Comparison of ENCODE assay signal across 8 mouse cellular contexts in the genomic region with DNA sequence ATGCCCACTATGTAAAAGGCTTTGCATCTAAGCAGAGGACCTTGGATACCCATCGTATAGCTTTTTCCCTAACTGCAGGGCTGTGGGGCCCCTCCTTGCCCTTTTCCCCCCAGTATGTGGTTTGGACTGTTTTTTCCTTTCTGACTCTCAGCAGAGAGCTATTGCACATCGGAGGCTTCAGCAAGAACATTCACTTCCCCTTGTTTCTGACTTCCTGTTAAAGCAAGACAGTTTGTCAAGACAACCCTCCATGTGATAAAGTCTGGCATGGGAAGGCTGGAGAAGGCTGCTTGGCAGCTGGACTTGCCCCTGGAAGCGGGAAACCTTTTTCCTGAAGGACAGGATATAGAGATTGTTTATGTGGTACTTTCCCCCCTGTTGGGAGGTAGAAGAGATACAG. TPM values are rescaled to one million over a fixed set of nuclear protein-coding genes. Genes with fewer than 3 reads are reported as not detected.
DNase-seq lines count a peak whose midpoint lies in the region; ATAC-seq and TF ChIP-seq lines count a peak whose summit lies in the region.

No protein-coding gene starts in this region.

- no peak for TF ChIP-seq CTCF in kidney, postnatal 0 days (IDR thresholded peaks at IDR 0.05; ENCODE audit: low read depth)

- H3K9me3 ChIP-seq in embryonic facial prominence, embryonic 14.5 days (ENCODE audit: control insufficient read depth, low read length), result no peaks in the 10 kb centered on the region
- no peaks in the 10 kb centered on the region for H3K9me3 ChIP-seq in embryonic facial prominence, embryonic 10.5 days
- no peaks in the 10 kb centered on the region for H3K9me3 ChIP-seq in kidney, postnatal 0 days (replicated peaks; ENCODE audit: low read length)
- no peaks in the 10 kb centered on the region for H3K9me3 ChIP-seq in hindbrain, embryonic 13.5 days
- H3K9me3 ChIP-seq in intestine, embryonic 15.5 days, result no peaks in the 10 kb centered on the region

- 86% methylated on average over 3 of the region's 3 CpGs for WGBS in embryonic facial prominence, embryonic 14.5 days
- WGBS in embryonic facial prominence, embryonic 10.5 days, result 90% methylated on average over 3 of the region's 3 CpGs
- 77% methylated on average over 3 of the region's 3 CpGs for WGBS in kidney, postnatal 0 days
- 87% methylated on average over 3 of the region's 3 CpGs for WGBS in hindbrain, embryonic 13.5 days
- 64% methylated on average over 3 of the region's 3 CpGs for WGBS in intestine, embryonic 15.5 days

- H3K4me1 ChIP-seq in embryonic facial prominence, embryonic 14.5 days (ENCODE audit: control insufficient read depth, insufficient read depth, low read length), result no peaks in the 10 kb centered on the region
- no peaks in the 10 kb centered on the region for H3K4me1 ChIP-seq in embryonic facial prominence, embryonic 10.5 days
- no peaks in the 10 kb centered on the region for H3K4me1 ChIP-seq in kidney, postnatal 0 days (replicated peaks; ENCODE audit: insufficient read depth, low read length)
- H3K4me1 ChIP-seq in hindbrain, embryonic 13.5 days (replicated peaks), result no peaks in the 10 kb centered on the region
- H3K4me1 ChIP-seq in intestine, embryonic 15.5 days (replicated peaks), result no peaks in the 10 kb centered on the region

- no peak overlapping the region for H3K27ac ChIP-seq in embryonic facial prominence, embryonic 14.5 days (replicated peaks; ENCODE audit: low read depth, low read length)
- no peak overlapping the region for H3K27ac ChIP-seq in embryonic facial prominence, embryonic 10.5 days (replicated peaks)
- peak overlapping the region; percentile 54; the same call in 1 of the 2 replicates for H3K27ac ChIP-seq in kidney, postnatal 0 days
- H3K27ac ChIP-seq in hindbrain, embryonic 13.5 days, result no peak overlapping the region
- no peak overlapping the region for H3K27ac ChIP-seq in intestine, embryonic 15.5 days

- H3K4me2 ChIP-seq in embryonic facial prominence, embryonic 14.5 days (ENCODE audit: low read depth, low read length), result no peak overlapping the region
- H3K4me2 ChIP-seq in kidney, postnatal 0 days (ENCODE audit: low read length), result no peak overlapping the region
- H3K4me2 ChIP-seq in hindbrain, embryonic 13.5 days, result no peak overlapping the region
- H3K4me2 ChIP-seq in intestine, embryonic 15.5 days (replicated peaks), result no peak overlapping the region

- no peaks in the 10 kb centered on the region for H3K27me3 ChIP-seq in embryonic facial prominence, embryonic 14.5 days (replicated peaks; ENCODE audit: control insufficient read depth, insufficient read depth, low read length)
- no peaks in the 10 kb centered on the region for H3K27me3 ChIP-seq in embryonic facial prominence, embryonic 10.5 days (replicated peaks; ENCODE audit: low read depth, poor library complexity, severe bottlenecking)
- no peaks in the 10 kb centered on the region for H3K27me3 ChIP-seq in kidney, postnatal 0 days (ENCODE audit: insufficient read depth, low read length)
- H3K27me3 ChIP-seq in hindbrain, embryonic 13.5 days, result no peaks in the 10 kb centered on the region
- no peaks in the 10 kb centered on the region for H3K27me3 ChIP-seq in intestine, embryonic 15.5 days (replicated peaks)

- H3K9ac ChIP-seq in embryonic facial prominence, embryonic 14.5 days (ENCODE audit: low read depth, low read length), result no peak overlapping the region
- H3K9ac ChIP-seq in kidney, postnatal 0 days (ENCODE audit: low read depth, low read length), result no peak overlapping the region
- no peak overlapping the region for H3K9ac ChIP-seq in hindbrain, embryonic 13.5 days
- no peak overlapping the region for H3K9ac ChIP-seq in intestine, embryonic 15.5 days

- ATAC-seq in embryonic facial prominence, embryonic 14.5 days (ENCODE audit: low read depth), result no peak
- no peak for ATAC-seq in kidney, postnatal 0 days (replicated peaks; ENCODE audit: low FRiP score, low read depth)
- ATAC-seq in monocyte, adult 5-6 weeks (replicated peaks; ENCODE audit: insufficient number of reproducible peaks, low FRiP score, low TSS enrichment, poor library complexity, severe bottlenecking), result peak; percentile 96
- no peak for ATAC-seq in hindbrain, embryonic 13.5 days (ENCODE audit: low FRiP score)
- ATAC-seq in intestine, embryonic 15.5 days, result no peak

- peak; percentile 5 for DNase-seq in embryonic facial prominence, embryonic 14.5 days (ENCODE audit: low spot score)
- no peak for DNase-seq in embryonic facial prominence, embryonic 10.5 days (ENCODE audit: low spot score)
- DNase-seq in c-Kit-positive CD71-negative TER-119-negative erythroid progenitor cells, embryonic 14.5 days (ENCODE audit: low read depth), result peak; percentile 38
- DNase-seq in kidney, postnatal 0 days (ENCODE audit: low spot score), result peak; percentile 40
- no peak for DNase-seq in urinary bladder, postnatal 36 days (ENCODE audit: low spot score in 2 of 2)

- peaks cover 73% of the 10 kb centered on the region for H3K36me3 ChIP-seq in embryonic facial prominence, embryonic 14.5 days (ENCODE audit: control insufficient read depth, insufficient read depth, low read length)
- peaks cover 86% of the 10 kb centered on the region for H3K36me3 ChIP-seq in embryonic facial prominence, embryonic 10.5 days (replicated peaks)
- H3K36me3 ChIP-seq in kidney, postnatal 0 days (ENCODE audit: insufficient read depth, low read length), result peaks cover 36% of the 10 kb centered on the region
- peaks cover 64% of the 10 kb centered on the region for H3K36me3 ChIP-seq in hindbrain, embryonic 13.5 days
- peaks cover 6% of the 10 kb centered on the region; the same call in 1 of the 2 replicates for H3K36me3 ChIP-seq in intestine, embryonic 15.5 days

- no peak overlapping the region for H3K4me3 ChIP-seq in embryonic facial prominence, embryonic 14.5 days (ENCODE audit: low read depth, low read length)
- H3K4me3 ChIP-seq in embryonic facial prominence, embryonic 10.5 days, result no peak overlapping the region
- H3K4me3 ChIP-seq in kidney, postnatal 0 days (replicated peaks; ENCODE audit: low read depth, low read length), result no peak overlapping the region
- no peak overlapping the region for H3K4me3 ChIP-seq in hindbrain, embryonic 13.5 days
- no peak overlapping the region for H3K4me3 ChIP-seq in intestine, embryonic 15.5 days (replicated peaks)

RNA-seq across cellular contexts. Expression of a gene that starts 37.9 kb away (rescaled TPM):
- polyA plus RNA-seq in embryonic facial prominence, embryonic 14.5 days (2014; fragmentation: Nextera tagmentation; extraction: Ambion mirVana), result not detected in 2 replicates
- polyA plus RNA-seq in embryonic facial prominence, embryonic 10.5 days (2016; fragmentation: Nextera tagmentation; extraction: Ambion mirVana), result 1.5 TPM in 1 of 2 replicates, not detected in the other
- polyA plus RNA-seq in kidney, postnatal 0 days (2015; fragmentation: Nextera tagmentation; extraction: Ambion mirVana), result not detected in 2 replicates
- total RNA-seq in monocyte, adult 5-6 weeks (2017), result not detected in 3 replicates
- not detected in 2 replicates for polyA plus RNA-seq in hindbrain, embryonic 13.5 days (2015; fragmentation: Nextera tagmentation; extraction: Ambion mirVana)
- not detected in 2 replicates for polyA plus RNA-seq in intestine, embryonic 15.5 days (2015; fragmentation: Nextera tagmentation; extraction: Ambion mirVana)

RNA-seq across cellular contexts. Expression of a gene that starts 37.9 kb away (rescaled TPM):
- 169 and 216 TPM in 2 replicates for polyA plus RNA-seq in embryonic facial prominence, embryonic 14.5 days (2014; fragmentation: Nextera tagmentation; extraction: Ambion mirVana)
- 445 and 476 TPM in 2 replicates for polyA plus RNA-seq in embryonic facial prominence, embryonic 10.5 days (2016; fragmentation: Nextera tagmentation; extraction: Ambion mirVana)
- 132 and 140 TPM in 2 replicates for polyA plus RNA-seq in kidney, postnatal 0 days (2015; fragmentation: Nextera tagmentation; extraction: Ambion mirVana)
- 91.7 to 118 TPM (median 94.0 TPM) in 3 replicates for total RNA-seq in monocyte, adult 5-6 weeks (2017)
- 197 and 211 TPM in 2 replicates for polyA plus RNA-seq in hindbrain, embryonic 13.5 days (2015; fragmentation: Nextera tagmentation; extraction: Ambion mirVana)
- 94.0 and 108 TPM in 2 replicates for polyA plus RNA-seq in intestine, embryonic 15.5 days (2015; fragmentation: Nextera tagmentation; extraction: Ambion mirVana)

RNA-seq across cellular contexts. Expression of a gene that starts 38.3 kb away (rescaled TPM):
- 30.4 and 31.9 TPM in 2 replicates for polyA plus RNA-seq in embryonic facial prominence, embryonic 14.5 days (2014; fragmentation: Nextera tagmentation; extraction: Ambion mirVana)
- 20.9 and 23.9 TPM in 2 replicates for polyA plus RNA-seq in embryonic facial prominence, embryonic 10.5 days (2016; fragmentation: Nextera tagmentation; extraction: Ambion mirVana)
- polyA plus RNA-seq in kidney, postnatal 0 days (2015; fragmentation: Nextera tagmentation; extraction: Ambion mirVana), result 20.0 and 20.5 TPM in 2 replicates
- 105 to 136 TPM (median 123 TPM) in 3 replicates for total RNA-seq in monocyte, adult 5-6 weeks (2017)
- 15.1 and 15.7 TPM in 2 replicates for polyA plus RNA-seq in hindbrain, embryonic 13.5 days (2015; fragmentation: Nextera tagmentation; extraction: Ambion mirVana)
- 14.2 and 18.0 TPM in 2 replicates for polyA plus RNA-seq in intestine, embryonic 15.5 days (2015; fragmentation: Nextera tagmentation; extraction: Ambion mirVana)

RNA-seq across cellular contexts. Expression of a gene that starts 56.9 kb away (rescaled TPM):
- polyA plus RNA-seq in embryonic facial prominence, embryonic 14.5 days (2014; fragmentation: Nextera tagmentation; extraction: Ambion mirVana), result 7.8 and 8.2 TPM in 2 replicates
- polyA plus RNA-seq in embryonic facial prominence, embryonic 10.5 days (2016; fragmentation: Nextera tagmentation; extraction: Ambion mirVana), result 12.7 and 13.8 TPM in 2 replicates
- 10.5 and 10.8 TPM in 2 replicates for polyA plus RNA-seq in kidney, postnatal 0 days (2015; fragmentation: Nextera tagmentation; extraction: Ambion mirVana)
- total RNA-seq in monocyte, adult 5-6 weeks (2017), result 9.0 to 12.7 TPM (median 10.2 TPM) in 3 replicates
- 8.1 and 8.4 TPM in 2 replicates for polyA plus RNA-seq in hindbrain, embryonic 13.5 days (2015; fragmentation: Nextera tagmentation; extraction: Ambion mirVana)
- polyA plus RNA-seq in intestine, embryonic 15.5 days (2015; fragmentation: Nextera tagmentation; extraction: Ambion mirVana), result 12.0 and 14.0 TPM in 2 replicates

Comparison
In these comparisons a context has a peak if more than half of its experiments do, and no peak if none do; other contexts are left out.
1. DNase-seq: peak in embryonic facial prominence, embryonic 14.5 days (single experiment), c-Kit-positive CD71-negative TER-119-negative erythroid progenitor cells, embryonic 14.5 days (single experiment) and kidney, postnatal 0 days (single experiment); none in embryonic facial prominence, embryonic 10.5 days (single experiment) and urinary bladder, postnatal 36 days (0 of 2).